Mouse (Mus musculus) stomach, embryonic 16.5 days (tissue): Measurements from ENCODE around the gene Cdh22. TPM values are rescaled to one million over a fixed set of nuclear protein-coding genes. Genes with fewer than 3 reads are reported as not detected.

Source experiments
- ATAC-seq: fragments of 200-750 bp; cut with Nextera tagmentation; 2 replicates; pipeline ENCODE4 v1.8.0; 2017; ENCODE audit warnings: moderate number of reproducible peaks, moderate TSS enrichment; ENCODE audit not compliant: insufficient read depth, low FRiP score
- H3K27ac ChIP-seq: fragments of 300-500 bp; sonication (generic); 2 replicates; pipeline ENCODE4 v1.5.1; 2014; ENCODE audit warnings: low read length
- H3K27me3 ChIP-seq: fragments of 300-500 bp; sonication (generic); 2 replicates; pipeline ENCODE4 v1.6.1; 2014; ENCODE audit warnings: low read length, control low read depth, mixed read lengths; ENCODE audit not compliant: control insufficient read depth, insufficient read depth
- H3K36me3 ChIP-seq: fragments of 300-500 bp; sonication (generic); 2 replicates; pipeline ENCODE4 v1.6.1; 2014; ENCODE audit warnings: low read length; ENCODE audit not compliant: control insufficient read depth, insufficient read depth
- H3K4me1 ChIP-seq: fragments of 300-500 bp; sonication (generic); 2 replicates; pipeline ENCODE4 v1.6.1; 2014; ENCODE audit warnings: low read length, control low read depth, mixed read lengths; ENCODE audit not compliant: control insufficient read depth, insufficient read depth
- H3K4me2 ChIP-seq: fragments of 300-500 bp; sonication (generic); 2 replicates; pipeline ENCODE4 v1.6.1; 2014; ENCODE audit warnings: low read depth, low read length, mixed read lengths
- H3K4me3 ChIP-seq: fragments of 300-500 bp; sonication (generic); replicated peaks from 2 replicates; pipeline ENCODE4 v1.5.1; 2014; ENCODE audit warnings: mild to moderate bottlenecking, low read length
- H3K9ac ChIP-seq: fragments of 300-500 bp; sonication (generic); 2 replicates; pipeline ENCODE4 v1.6.1; 2014; ENCODE audit warnings: low read length
- H3K9me3 ChIP-seq: fragments of 300-500 bp; sonication (generic); replicated peaks from 2 replicates; pipeline ENCODE4 v1.6.1; 2016; ENCODE audit warnings: low read length, control low read depth; ENCODE audit not compliant: control insufficient read depth
- WGBS: fragments of 180-500 bp; shearing (Covaris S2); extraction: QIAGEN DNeasy Blood & Tissue Kit; methylation state at CpG from one replicate; pipeline ENCODE4 v1.1.7; 2014; 5-methylcytosine and 5-hydroxymethylcytosine counted together
- polyA plus RNA-seq: library from polyadenylated mRNA; unstranded; fragments of >200 nt; fragmentation: Nextera tagmentation; extraction: Ambion mirVana; gene quantifications from 2 replicates; pipeline ENCODE4 v1.2.1, GENCODE M21; 2015

The Cdh22 gene
- polyA plus RNA-seq, 1 experiment from 2014 or later, result 0.21 TPM

DNA sequence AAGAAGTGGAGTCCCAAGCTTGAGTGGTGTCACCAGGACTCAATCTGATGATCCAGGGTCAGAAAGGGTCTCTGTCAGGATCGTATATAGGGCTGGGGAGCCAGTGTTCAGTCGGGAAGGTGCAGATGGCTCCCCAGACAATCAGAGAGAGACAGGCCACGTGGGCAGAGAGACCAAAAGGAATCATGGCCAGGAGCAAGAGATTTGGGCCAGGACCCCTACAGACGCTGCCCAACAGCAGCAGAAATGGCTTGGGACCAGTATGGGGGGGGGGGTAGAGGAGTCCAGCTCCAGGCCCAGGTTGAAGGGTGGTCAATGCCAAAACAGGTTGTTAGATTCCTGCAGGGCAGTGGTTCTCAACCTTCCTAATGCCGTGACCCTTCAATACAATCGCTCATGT, 29.2 kb downstream of the Cdh22 start:
- WGBS, result 66% methylated on average over 6 of the region's 6 CpGs
- H3K36me3 ChIP-seq, result no peaks in the 10 kb centered on the region
- H3K9me3 ChIP-seq, result no peaks in the 10 kb centered on the region
- no peaks in the 10 kb centered on the region for H3K4me1 ChIP-seq
- no peak overlapping the region for H3K27ac ChIP-seq
- no peak overlapping the region for H3K4me3 ChIP-seq
- no peak for ATAC-seq
- no peak overlapping the region for H3K4me2 ChIP-seq
- peaks cover 10% of the 10 kb centered on the region for H3K27me3 ChIP-seq
- no peak overlapping the region for H3K9ac ChIP-seq

DNA sequence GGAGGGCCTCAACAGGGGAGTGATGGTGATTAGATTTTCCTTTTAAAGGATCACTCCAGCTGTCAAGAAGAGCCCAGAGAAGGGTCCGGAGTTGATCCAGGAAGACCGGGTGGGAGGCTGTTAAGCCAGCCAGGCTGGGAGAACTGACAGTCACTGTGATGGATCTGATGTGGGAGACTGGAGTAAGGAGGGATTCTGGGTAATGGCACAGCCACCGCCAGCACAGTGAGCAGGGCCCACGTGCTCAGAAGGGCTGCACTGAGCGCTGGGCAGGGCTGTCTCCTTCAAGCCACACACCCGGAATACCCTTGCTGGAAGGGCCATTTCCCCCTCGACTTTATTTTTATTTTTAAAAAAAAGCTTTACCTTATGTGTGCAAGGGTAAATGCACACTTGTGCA, 29.7 kb downstream of the Cdh22 start:
- Histone ChIP-seq H3K4me3 (no peak overlapping the region), H3K9me3 (no peaks in the 10 kb centered on the region), H3K27ac (no peak overlapping the region), H3K36me3 (no peaks in the 10 kb centered on the region), H3K27me3 (peaks cover 11% of the 10 kb centered on the region; the same call in 1 of the 2 replicates), H3K9ac (no peak overlapping the region), H3K4me1 (no peaks in the 10 kb centered on the region), H3K4me2 (no peak overlapping the region)
- no peak for ATAC-seq
- WGBS, result 16% methylated on average over 7 of the region's 7 CpGs

DNA sequence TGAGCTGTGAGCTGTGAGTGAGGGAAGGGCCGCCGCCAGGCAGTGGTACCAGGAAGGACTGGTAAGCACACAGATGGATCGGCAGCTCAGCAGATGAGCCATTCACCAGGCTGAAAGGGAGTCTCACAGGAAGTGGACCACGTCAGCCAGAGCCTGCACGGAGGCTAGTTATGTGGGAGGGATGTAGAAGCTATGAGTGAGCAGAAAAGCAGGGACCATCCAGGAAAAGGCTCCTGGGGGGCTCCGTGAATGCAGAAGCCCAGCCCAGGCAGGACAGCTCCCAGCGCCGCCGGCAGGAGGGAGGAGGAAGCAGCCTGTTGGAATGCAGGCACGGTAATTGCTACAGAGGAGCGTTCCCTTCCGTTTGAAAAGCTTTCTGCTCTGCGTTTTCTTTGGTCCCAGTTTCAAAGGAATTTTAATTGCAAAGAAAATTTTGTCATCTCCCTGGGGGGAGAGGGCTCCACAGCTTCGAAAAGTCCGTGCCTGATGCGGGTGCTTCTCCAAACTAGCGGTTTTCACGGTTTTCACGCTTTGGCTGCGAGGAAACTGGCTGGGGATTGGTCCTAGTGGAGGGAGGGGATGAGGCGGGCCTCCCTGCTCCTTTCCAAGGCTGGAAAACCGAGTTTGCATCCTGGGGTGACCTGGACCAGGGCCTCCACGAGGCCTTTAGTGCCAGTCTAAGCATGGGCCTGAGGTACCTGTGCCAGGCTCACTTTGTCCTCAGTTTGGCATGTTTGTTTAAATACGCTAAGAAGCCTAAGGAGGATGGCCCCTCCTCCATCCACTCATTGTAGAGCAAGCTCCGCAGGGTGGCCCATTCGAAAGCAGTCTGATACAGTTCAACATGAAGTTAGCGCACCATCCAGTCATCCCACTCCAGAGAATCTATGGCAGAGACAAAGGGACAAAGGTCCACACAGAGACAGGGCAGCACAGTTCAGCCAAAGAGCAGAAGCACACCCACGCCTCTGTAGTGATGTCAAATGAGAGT, 32.6 kb downstream of the Cdh22 start:
- WGBS, result 5% methylated on average over 28 of the region's 28 CpGs
- Histone ChIP-seq H3K9me3 (no peaks in the 10 kb centered on the region), H3K27ac (no peak overlapping the region), H3K9ac (0 out of 2 replicates have a peak overlapping the region, but pooled peaks have one; percentile 26), H3K36me3 (no peaks in the 10 kb centered on the region), H3K4me1 (no peaks in the 10 kb centered on the region), H3K4me3 (peak overlapping the region; percentile 30), H3K27me3 (peaks cover 11% of the 10 kb centered on the region; the same call in 1 of the 2 replicates), H3K4me2 (peak overlapping the region; percentile 51)
- ATAC-seq, result no peak

GRCm38 (mm10) chr2:165197546-165197945, 37.1 kb downstream of the Cdh22 start:
- Histone ChIP-seq H3K27me3 (peaks cover 27% of the 10 kb centered on the region), H3K9ac (no peak overlapping the region), H3K4me1 (peaks cover 11% of the 10 kb centered on the region; the same call in 1 of the 2 replicates), H3K4me3 (no peak overlapping the region), H3K27ac (no peak overlapping the region), H3K9me3 (no peaks in the 10 kb centered on the region), H3K4me2 (no peak overlapping the region), H3K36me3 (no peaks in the 10 kb centered on the region)
- 54% methylated on average over 6 of the region's 6 CpGs for WGBS
- ATAC-seq, result no peak

DNA sequence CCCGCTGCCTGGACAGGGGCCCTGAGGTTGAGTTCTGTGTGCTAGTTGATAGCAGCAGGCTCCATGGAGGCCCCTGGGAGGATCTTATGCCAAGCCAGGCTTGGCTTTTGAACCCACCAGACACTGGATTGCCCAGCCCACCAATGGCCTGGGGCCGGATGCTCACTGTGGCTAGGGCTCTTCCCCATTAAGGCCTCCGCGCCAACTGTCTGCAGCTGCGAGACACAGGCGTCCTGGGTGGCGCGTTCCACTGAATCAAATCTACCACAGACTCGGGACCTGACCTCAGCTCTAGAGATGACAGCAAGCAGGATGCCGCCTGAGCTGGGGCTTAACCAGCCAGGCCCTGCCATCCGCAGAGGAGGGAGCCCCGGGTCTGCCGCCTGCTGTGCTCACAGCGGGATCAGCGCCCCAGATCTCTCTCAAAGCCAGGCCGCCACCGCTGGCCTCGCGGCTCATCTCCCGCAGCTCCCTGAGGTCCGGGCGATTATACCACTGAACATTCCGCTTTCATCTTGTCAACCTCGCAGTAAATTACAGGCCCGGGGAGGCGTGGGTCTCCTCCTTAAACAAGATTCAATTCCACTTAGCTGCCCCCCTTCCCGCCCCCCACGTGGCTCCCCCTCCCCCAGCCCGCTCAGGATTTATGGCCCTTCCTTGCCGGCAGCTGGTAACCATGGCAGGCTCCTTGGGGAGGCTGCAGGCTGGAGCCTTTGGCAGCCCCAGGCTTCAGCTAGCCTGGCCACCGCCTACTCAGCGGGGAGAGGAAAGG, 39.1 kb downstream of the Cdh22 start:
- H3K36me3 ChIP-seq, result no peaks in the 10 kb centered on the region
- H3K4me2 ChIP-seq, result peak overlapping the region; percentile 9; the same call in 1 of the 2 replicates
- H3K4me1 ChIP-seq, result peaks cover 11% of the 10 kb centered on the region; the same call in 1 of the 2 replicates
- ATAC-seq, result peak; percentile 59; the same call in 1 of the 2 replicates
- no peak overlapping the region for H3K4me3 ChIP-seq
- H3K27ac ChIP-seq, result no peak overlapping the region
- no peak overlapping the region; the same call in 1 of the 2 replicates for H3K9ac ChIP-seq
- WGBS, result 8% methylated on average over 32 of the region's 32 CpGs
- H3K9me3 ChIP-seq, result no peaks in the 10 kb centered on the region
- peaks cover 26% of the 10 kb centered on the region for H3K27me3 ChIP-seq

GRCm38 (mm10) chr2:165191483-165191882, 43.2 kb downstream of the Cdh22 start:
- Histone ChIP-seq H3K36me3 (no peaks in the 10 kb centered on the region), H3K4me1 (peaks cover 11% of the 10 kb centered on the region; the same call in 1 of the 2 replicates), H3K9ac (no peak overlapping the region), H3K9me3 (no peaks in the 10 kb centered on the region), H3K4me3 (no peak overlapping the region), H3K27ac (no peak overlapping the region), H3K4me2 (no peak overlapping the region), H3K27me3 (peaks cover 26% of the 10 kb centered on the region)
- WGBS, result 58% methylated on average over 7 of the region's 7 CpGs
- ATAC-seq, result no peak

GRCm38 (mm10) chr2:165189546-165189945, 45.1 kb downstream of the Cdh22 start:
- Histone ChIP-seq H3K4me2 (no peak overlapping the region), H3K4me1 (no peaks in the 10 kb centered on the region), H3K27me3 (peaks cover 7% of the 10 kb centered on the region; the same call in 1 of the 2 replicates), H3K27ac (no peak overlapping the region), H3K9me3 (no peaks in the 10 kb centered on the region), H3K4me3 (no peak overlapping the region), H3K36me3 (no peaks in the 10 kb centered on the region), H3K9ac (no peak overlapping the region)
- ATAC-seq, result peak; percentile 33; the same call in 1 of the 2 replicates
- WGBS, result 58% methylated on average over 3 of the region's 3 CpGs

DNA sequence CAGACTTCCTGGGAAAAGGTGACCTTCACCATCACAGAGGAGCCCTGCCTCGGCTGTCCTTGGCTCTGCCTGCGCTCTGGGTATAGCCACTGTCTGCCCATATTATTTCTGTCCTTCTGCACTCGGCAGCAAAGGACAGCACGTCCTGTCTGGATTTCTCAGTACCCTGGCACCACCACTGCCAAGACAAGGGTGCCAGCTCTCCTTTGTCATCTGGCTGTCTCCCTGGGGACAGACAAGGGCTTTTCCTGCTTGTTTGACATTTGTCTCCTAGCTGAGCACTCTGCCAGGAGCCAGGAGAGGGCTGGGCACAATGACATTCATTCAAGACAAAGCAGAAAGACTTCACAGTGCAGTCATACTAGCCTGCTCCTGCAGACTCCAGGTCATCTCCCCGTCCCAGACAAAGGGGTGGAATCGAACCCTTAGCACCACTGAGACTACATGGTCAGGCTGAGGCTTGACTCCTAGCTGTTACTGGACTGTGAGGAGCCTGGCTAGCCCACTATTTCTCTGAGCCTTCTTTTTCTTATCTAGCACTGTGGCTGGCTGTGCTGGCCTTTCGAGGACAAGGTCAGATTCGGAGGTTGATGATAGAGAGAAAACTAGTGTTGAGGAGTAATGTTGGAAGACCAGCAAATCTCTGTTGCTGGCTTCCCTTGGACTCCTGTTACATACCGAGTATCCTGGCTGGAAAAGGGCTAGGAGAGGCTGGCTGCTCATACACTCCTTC, 46.8 kb downstream of the Cdh22 start:
- 71% methylated on average over 9 of the region's 9 CpGs for WGBS
- ATAC-seq, result no peak
- H3K4me2 ChIP-seq, result no peak overlapping the region
- H3K36me3 ChIP-seq, result no peaks in the 10 kb centered on the region
- H3K9me3 ChIP-seq, result no peaks in the 10 kb centered on the region
- H3K27me3 ChIP-seq, result peaks cover 7% of the 10 kb centered on the region; the same call in 1 of the 2 replicates
- no peak overlapping the region for H3K4me3 ChIP-seq
- no peak overlapping the region for H3K9ac ChIP-seq
- H3K27ac ChIP-seq, result no peak overlapping the region
- peaks cover 8% of the 10 kb centered on the region; the same call in 1 of the 2 replicates for H3K4me1 ChIP-seq
